Mouse (Mus musculus) olfactory bulb, adult 2 months (tissue): ENCODE results near the gene Uvrag. TPM values are rescaled to one million over a fixed set of nuclear protein-coding genes. Genes with fewer than 3 reads are reported as not detected.

Experiments used
- H3K27ac ChIP-seq: fragments of 200-500 bp; 2 replicates; pipeline ENCODE4 v1.5.1; 2012; ENCODE audit warnings: low read depth, low read length; ENCODE audit not compliant: insufficient read depth
- H3K4me1 ChIP-seq: fragments of 200-500 bp; 2 replicates; pipeline ENCODE4 v1.6.1; 2012; ENCODE audit warnings: low read length; ENCODE audit not compliant: control insufficient read depth, insufficient read depth
- H3K4me3 ChIP-seq: fragments of 200-500 bp; 2 replicates; pipeline ENCODE4 v1.5.1; 2012; ENCODE audit warnings: mild to moderate bottlenecking, low read depth, low read length, moderate library complexity; ENCODE audit not compliant: insufficient read depth
- CTCF ChIP-seq: fragments of 200-500 bp; IDR thresholded peaks from 2 replicates; pipeline ENCODE4 v1.5.1; 2012; ENCODE audit warnings: low read depth, mild to moderate bottlenecking, low read length, moderate library complexity; ENCODE audit not compliant: insufficient read depth
- POLR2A ChIP-seq: fragments of 200-500 bp; IDR thresholded peaks from 2 replicates; pipeline ENCODE4 v1.6.1; 2012; ENCODE audit warnings: mild to moderate bottlenecking, low read depth, low read length, moderate library complexity; ENCODE audit not compliant: insufficient read depth
- WGBS: fragments of 180-500 bp; shearing (Covaris S2); methylation state at CpG from one replicate; pipeline ENCODE4 v1.1.7; 2018; 5-methylcytosine and 5-hydroxymethylcytosine counted together
- polyA plus RNA-seq: library from polyadenylated mRNA; stranded (reverse); fragments of >200 nt; gene quantifications from 2 replicates; pipeline ENCODE4 v1.2.4, GENCODE M21; 2012; ENCODE audit warnings: low replicate concordance; ENCODE audit not compliant: missing spikeins, insufficient read depth, insufficient read length

The Uvrag gene
- polyA plus RNA-seq, 1 experiment, result not detected

GRCm38 (mm10) chr7:99017224-99017844, 123.6 kb downstream of the Uvrag start:
- no peak overlapping the region for H3K27ac ChIP-seq
- TF ChIP-seq CTCF (no peak), POLR2A (no peak)

GRCm38 (mm10) chr7:99015914-99016313, 125.0 kb downstream of the Uvrag start:
- Histone ChIP-seq H3K4me1 (peaks cover 8% of the 10 kb centered on the region), H3K4me3 (no peak overlapping the region), H3K27ac (no peak overlapping the region)
- 83% methylated on average over 8 of the region's 8 CpGs for WGBS
- TF ChIP-seq POLR2A (no peak), CTCF (no peak)

More at GRCm38 (mm10) chr7:99017224-99017844, 123.6 kb downstream of the Uvrag start:
- WGBS, result 77% methylated on average over 2 of the region's 2 CpGs
- peaks cover 10% of the 10 kb centered on the region for H3K4me1 ChIP-seq
- no peak overlapping the region for H3K4me3 ChIP-seq

- Histone ChIP-seq H3K4me3 (no peak overlapping the region), H3K27ac (no peak overlapping the region), H3K4me1 (peaks cover 5% of the 10 kb centered on the region)
- WGBS, result 72% methylated on average over 17 of the region's 17 CpGs
- TF ChIP-seq POLR2A (no peak), CTCF (no peak)
These were observed 125.5 kb downstream of the Uvrag start for GRCm38 (mm10) chr7:99015419-99015818.

- H3K4me3 ChIP-seq, result no peak overlapping the region
- peaks cover 3% of the 10 kb centered on the region; the same call in 1 of the 2 replicates for H3K4me1 ChIP-seq
- TF ChIP-seq CTCF (no peak), POLR2A (no peak)
- no peak overlapping the region for H3K27ac ChIP-seq
- 85% methylated on average over 4 of the region's 4 CpGs for WGBS
These were observed 126.3 kb downstream of the Uvrag start for GRCm38 (mm10) chr7:99014620-99015019.

- 63% methylated on average over 16 of the region's 16 CpGs for WGBS
- TF ChIP-seq POLR2A, result no peak
- no peak for TF ChIP-seq CTCF
- no peaks in the 10 kb centered on the region for H3K4me1 ChIP-seq
These were observed 133.2 kb downstream of the Uvrag start for GRCm38 (mm10) chr7:99007506-99008354.

GRCm38 (mm10) chr7:99003231-99003630, 137.7 kb downstream of the Uvrag start:
- WGBS, result 97% methylated on average over 6 of the region's 6 CpGs
- Histone ChIP-seq H3K27ac (no peak overlapping the region), H3K4me3 (no peak overlapping the region), H3K4me1 (no peaks in the 10 kb centered on the region)
- no peak for TF ChIP-seq CTCF

More at GRCm38 (mm10) chr7:99007506-99008354, 133.2 kb downstream of the Uvrag start:
- Histone ChIP-seq H3K27ac (no peak overlapping the region), H3K4me3 (no peak overlapping the region)

- Histone ChIP-seq H3K4me1 (0 out of 2 replicates have a peak, but pooled peaks cover 2% of the 10 kb centered on the region), H3K27ac (no peak overlapping the region), H3K4me3 (no peak overlapping the region)
- no peak for TF ChIP-seq POLR2A
- TF ChIP-seq CTCF, result no peak
These were observed 142.2 kb downstream of the Uvrag start for GRCm38 (mm10) chr7:98998722-98999121.

GRCm38 (mm10) chr7:98997760-98998159, 143.2 kb downstream of the Uvrag start:
- TF ChIP-seq CTCF, result no peak
- no peak for TF ChIP-seq POLR2A
- Histone ChIP-seq H3K4me3 (no peak overlapping the region), H3K4me1 (0 out of 2 replicates have a peak, but pooled peaks cover 2% of the 10 kb centered on the region), H3K27ac (no peak overlapping the region)
- WGBS, result 93% methylated on average over 7 of the region's 7 CpGs

- Histone ChIP-seq H3K4me3 (no peak overlapping the region), H3K4me1 (peaks cover 2% of the 10 kb centered on the region; the same call in 1 of the 2 replicates), H3K27ac (no peak overlapping the region)
- 94% methylated on average over 6 of the region's 6 CpGs for WGBS
- no peak for TF ChIP-seq CTCF
- TF ChIP-seq POLR2A, result no peak
These were observed 144.2 kb downstream of the Uvrag start for GRCm38 (mm10) chr7:98996791-98997190.
